Mouse (Mus musculus): ENCODE results near the gene Hnrnpul1.

Gene Hnrnpul1

DNA sequence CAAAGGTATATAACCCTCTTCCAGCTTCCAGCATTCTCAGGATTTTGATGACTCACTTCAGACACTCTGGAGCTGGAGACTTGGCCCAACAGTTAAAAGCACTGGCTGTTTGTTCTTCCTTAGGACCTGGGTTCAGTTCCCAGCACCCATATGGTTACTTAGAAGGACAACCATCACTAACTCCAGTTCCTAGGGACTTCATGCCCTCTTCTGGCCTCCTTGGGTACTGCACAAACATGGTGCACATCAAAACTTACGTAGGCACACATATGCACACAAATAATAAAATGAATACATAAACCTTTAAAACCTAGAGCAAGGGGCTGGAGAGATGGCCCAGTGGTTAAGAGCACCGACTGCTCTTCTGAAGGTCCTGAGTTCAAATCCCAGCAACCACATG, 52.2 kb downstream of the Hnrnpul1 start:
- Histone ChIP-seq H3K27me3 (ENCODE audit: control insufficient read depth, insufficient read depth, low read length, poor library complexity, severe bottlenecking) (no peaks in the 10 kb centered on the region), H3K36me3 (ENCODE audit: control insufficient read depth, insufficient read depth, low read length, poor library complexity, severe bottlenecking) (peaks cover 26% of the 10 kb centered on the region)
- peak; percentile 56 for DNase-seq (ENCODE audit: low read depth, low spot score)

DNA sequence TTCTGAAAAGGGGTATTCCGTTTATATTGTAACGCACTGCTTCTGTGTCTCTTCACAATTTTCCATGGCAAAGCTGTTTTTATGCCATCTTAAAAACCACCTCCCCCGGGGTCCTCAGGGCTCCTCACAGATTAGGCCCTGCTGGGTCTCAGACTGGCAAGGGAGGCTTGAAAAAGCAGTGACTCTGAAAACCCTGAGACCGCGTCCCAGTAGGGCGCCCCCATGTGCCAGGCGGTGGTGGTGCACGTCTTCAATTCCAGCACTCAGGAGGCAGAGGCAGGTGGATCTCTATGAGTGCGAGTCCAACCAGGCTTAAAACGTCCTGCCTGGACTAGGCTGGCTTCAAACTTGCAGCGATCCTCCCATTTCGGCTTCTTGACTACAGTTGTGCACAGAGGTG, 53.8 kb downstream of the Hnrnpul1 start:
- peak; percentile 58 for DNase-seq (ENCODE audit: low read depth, low spot score)
- Histone ChIP-seq H3K36me3 (ENCODE audit: control insufficient read depth, insufficient read depth, low read length, poor library complexity, severe bottlenecking) (peaks cover 34% of the 10 kb centered on the region), H3K27me3 (ENCODE audit: control insufficient read depth, insufficient read depth, low read length, poor library complexity, severe bottlenecking) (no peaks in the 10 kb centered on the region)

DNA sequence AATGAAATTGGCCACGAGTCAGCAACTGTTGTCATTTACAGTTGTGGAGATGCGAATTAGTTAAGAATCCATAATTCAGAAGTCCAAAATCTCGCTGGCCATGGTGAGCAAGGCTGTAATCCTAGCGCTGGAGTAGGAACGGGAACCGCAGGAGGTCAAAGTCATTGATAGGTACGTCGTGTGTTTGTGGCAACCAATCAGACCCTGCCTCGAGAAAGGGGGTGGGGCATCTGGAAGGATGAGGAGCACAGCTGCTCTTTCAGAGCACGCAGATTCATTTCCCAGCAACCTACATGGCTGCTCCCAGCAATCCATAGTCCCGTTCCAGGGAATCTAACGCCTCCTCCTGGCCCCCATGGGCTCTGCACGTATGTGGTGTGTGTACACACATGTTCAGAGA, 54.7 kb downstream of the Hnrnpul1 start:
- DNase-seq (ENCODE audit: low read depth, low spot score), result no peak
- Histone ChIP-seq H3K27me3 (ENCODE audit: control insufficient read depth, insufficient read depth, low read length, poor library complexity, severe bottlenecking) (no peaks in the 10 kb centered on the region), H3K36me3 (ENCODE audit: control insufficient read depth, insufficient read depth, low read length, poor library complexity, severe bottlenecking) (peaks cover 34% of the 10 kb centered on the region)

DNA sequence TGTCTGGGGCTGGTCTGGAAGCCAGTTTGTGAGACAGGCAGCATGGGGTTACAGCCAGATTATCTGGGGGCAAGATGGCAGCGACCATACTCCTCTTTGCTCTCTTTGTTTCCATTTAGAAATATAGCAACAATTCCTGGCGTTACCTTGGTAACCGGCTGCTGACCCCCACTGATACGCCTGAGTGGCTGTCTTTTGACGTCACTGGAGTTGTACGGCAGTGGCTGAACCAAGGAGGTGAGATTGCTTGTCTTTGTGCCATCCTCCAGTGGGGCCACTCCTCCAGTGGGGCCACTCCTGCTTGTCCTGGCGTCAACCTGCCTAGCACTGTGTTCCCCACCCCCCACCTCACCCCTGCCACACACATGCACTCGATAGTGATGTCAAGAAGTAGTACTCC, 60.5 kb downstream of the Hnrnpul1 start:
- Histone ChIP-seq H3K36me3 (ENCODE audit: control insufficient read depth, insufficient read depth, low read length, poor library complexity, severe bottlenecking) (peaks cover 30% of the 10 kb centered on the region), H3K27me3 (ENCODE audit: control insufficient read depth, insufficient read depth, low read length, poor library complexity, severe bottlenecking) (no peaks in the 10 kb centered on the region)
- DNase-seq (ENCODE audit: low read depth, low spot score), result no peak

DNA sequence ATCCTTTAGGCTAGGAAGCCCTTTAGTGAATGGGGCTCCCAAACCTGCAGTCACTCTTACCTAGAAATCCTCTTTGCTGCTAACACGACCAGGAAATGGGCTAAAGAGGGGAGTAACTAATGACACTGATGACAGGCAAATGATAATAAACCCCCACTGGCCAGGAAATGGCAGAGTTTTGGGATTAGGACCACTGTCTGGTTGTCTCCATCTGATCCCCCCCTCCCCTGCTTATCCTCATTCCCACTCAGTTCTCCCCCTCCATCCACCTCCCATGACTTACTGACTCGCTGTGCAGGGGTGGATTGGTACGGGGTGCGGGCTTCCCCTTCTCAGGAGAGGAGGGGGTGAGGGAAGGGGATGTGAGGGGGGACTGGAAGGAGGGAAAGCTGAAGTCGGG, 64.5 kb downstream of the Hnrnpul1 start:
- Histone ChIP-seq H3K36me3 (ENCODE audit: control insufficient read depth, insufficient read depth, low read length, poor library complexity, severe bottlenecking) (peaks cover 16% of the 10 kb centered on the region), H3K27me3 (ENCODE audit: control insufficient read depth, insufficient read depth, low read length, poor library complexity, severe bottlenecking) (no peaks in the 10 kb centered on the region)
- no peak for DNase-seq (ENCODE audit: low read depth, low spot score)

DNA sequence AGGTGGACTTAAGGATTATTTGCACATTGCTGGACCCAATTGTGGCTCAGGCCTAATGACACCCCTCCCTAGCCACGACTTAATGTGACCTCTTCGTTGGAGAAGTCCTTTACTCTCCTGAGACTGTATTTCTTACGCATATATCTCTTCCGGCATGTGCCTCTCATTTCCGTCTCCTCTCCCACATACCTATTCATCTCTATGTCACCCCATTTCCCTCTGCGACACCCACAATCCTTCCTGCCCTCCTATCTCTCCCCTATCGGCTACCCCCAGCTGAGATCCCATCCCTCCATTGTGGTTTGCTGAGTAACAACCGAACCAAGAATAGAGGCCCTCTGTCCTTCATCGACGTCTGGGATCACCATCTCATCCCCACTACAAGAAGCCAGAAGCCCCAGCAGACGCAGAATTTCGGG, 64.9 kb downstream of the Hnrnpul1 start:
- H3K36me3 ChIP-seq (ENCODE audit: control insufficient read depth, insufficient read depth, low read length, poor library complexity, severe bottlenecking), result peaks cover 16% of the 10 kb centered on the region
- no peak for DNase-seq (ENCODE audit: low read depth, low spot score)
- H3K27me3 ChIP-seq (ENCODE audit: control insufficient read depth, insufficient read depth, low read length, poor library complexity, severe bottlenecking), result no peaks in the 10 kb centered on the region

DNA sequence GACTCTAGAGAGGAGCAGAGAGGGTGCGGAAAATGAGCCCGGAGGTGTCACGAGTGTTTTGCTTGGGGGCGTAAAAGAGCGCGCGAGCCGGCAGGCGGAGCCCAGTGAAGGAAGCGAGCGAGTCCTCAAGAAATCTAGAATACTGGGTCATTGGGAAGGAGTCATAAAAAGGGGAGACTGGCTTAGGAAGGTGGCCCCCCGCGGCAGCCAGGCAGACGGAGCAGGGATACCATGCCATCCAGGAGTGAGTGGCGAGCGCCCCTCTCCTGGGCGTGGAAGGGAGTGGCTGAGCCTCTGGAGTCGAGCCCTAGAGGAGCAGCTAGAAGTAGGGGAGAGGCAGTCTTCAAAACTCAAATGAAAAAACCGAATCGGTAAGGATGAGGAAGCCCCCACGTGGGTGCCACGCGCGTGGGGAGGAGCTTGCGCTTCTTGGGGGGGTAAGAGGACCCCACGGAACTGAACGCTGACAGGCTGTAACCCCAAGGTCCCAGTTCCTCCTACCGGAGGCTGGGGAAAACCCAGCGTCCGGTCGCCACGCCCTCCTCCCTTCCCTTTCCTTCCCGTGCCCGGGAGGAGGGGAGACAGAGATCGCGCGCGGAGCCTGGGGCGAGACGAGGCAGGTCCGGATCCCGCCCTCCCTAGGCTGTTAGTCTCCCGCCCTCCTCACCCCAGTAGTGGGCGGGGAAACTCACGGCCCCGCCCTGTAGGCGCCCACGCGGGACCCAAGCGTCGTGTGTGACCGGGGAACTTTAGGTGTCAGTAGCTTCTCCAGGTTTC, 65.6 kb downstream of the Hnrnpul1 start:
- H3K36me3 ChIP-seq (ENCODE audit: control insufficient read depth, insufficient read depth, low read length, poor library complexity, severe bottlenecking), result peaks cover 13% of the 10 kb centered on the region
- DNase-seq (ENCODE audit: low read depth, low spot score), result peak; percentile 93
- no peaks in the 10 kb centered on the region for H3K27me3 ChIP-seq (ENCODE audit: control insufficient read depth, insufficient read depth, low read length, poor library complexity, severe bottlenecking)

DNA sequence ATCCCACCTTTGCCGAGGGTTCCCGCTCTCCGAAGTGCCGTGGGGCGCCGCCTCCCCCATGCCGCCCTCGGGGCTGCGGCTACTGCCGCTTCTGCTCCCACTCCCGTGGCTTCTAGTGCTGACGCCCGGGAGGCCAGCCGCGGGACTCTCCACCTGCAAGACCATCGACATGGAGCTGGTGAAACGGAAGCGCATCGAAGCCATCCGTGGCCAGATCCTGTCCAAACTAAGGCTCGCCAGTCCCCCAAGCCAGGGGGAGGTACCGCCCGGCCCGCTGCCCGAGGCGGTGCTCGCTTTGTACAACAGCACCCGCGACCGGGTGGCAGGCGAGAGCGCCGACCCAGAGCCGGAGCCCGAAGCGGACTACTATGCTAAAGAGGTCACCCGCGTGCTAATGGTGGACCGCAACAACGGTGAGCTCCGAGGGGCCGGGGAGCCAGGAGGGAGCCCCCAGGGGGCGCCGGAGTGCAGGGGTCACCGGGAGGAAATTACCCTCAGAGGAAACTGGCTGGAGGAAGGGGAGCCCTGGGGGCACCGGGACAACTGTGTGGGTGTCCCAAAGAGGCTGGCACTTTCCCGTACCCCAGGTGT, 66.7 kb downstream of the Hnrnpul1 start:
- DNase-seq (ENCODE audit: low read depth, low spot score), result peak; percentile 72
- H3K27me3 ChIP-seq (ENCODE audit: control insufficient read depth, insufficient read depth, low read length, poor library complexity, severe bottlenecking), result no peaks in the 10 kb centered on the region
- H3K36me3 ChIP-seq (ENCODE audit: control insufficient read depth, insufficient read depth, low read length, poor library complexity, severe bottlenecking), result peaks cover 9% of the 10 kb centered on the region

DNA sequence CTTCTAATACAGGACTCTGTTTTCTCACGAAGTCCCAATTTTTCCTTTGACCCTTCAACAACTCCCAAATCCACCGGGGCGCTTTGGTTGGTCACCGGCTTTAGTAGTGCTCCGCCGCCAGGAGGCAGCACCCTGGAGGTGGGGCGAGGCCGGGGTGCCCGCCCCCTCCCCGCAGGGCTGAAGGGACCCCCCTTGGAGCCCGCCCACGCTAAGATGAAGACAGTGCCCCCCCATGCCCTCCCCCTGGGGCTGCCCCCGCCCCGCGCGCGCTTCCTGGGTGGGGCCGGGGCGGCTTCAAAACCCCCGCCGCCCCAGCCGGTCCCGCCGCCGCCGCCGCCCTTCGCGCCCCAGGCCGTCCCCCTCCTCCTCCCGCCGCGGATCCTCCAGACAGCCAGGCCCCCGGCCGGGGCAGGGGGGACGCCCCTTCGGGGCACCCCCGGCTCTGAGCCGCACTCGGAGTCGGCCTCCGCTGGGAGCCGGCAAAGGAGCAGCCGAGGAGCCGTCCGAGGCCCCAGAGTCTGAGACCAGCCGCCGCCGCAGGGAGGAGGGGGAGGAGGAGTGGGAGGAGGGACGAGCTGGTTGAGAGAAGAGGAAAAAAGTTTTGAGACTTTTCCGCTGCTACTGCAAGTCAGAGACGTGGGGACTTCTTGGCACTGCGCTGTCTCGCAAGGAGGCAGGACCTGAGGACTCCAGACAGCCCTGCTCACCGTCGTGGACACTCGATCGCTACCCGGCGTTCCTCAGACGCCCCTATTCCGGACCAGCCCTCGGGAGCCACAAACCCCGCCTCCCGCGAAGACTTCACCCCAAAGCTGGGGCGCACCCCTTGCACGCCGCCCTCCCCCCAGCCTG, 67.7 kb downstream of the Hnrnpul1 start, which contains the start of gene Tgfb1:
Tgfb1 (plus strand) TSS at position 323 of the 852 bp plus-strand sequence.
- Histone ChIP-seq H3K36me3 (ENCODE audit: control insufficient read depth, insufficient read depth, low read length, poor library complexity, severe bottlenecking) (peaks cover under 1% of the 10 kb centered on the region), H3K27me3 (ENCODE audit: control insufficient read depth, insufficient read depth, low read length, poor library complexity, severe bottlenecking) (no peaks in the 10 kb centered on the region)
- peak; percentile 94 for DNase-seq (ENCODE audit: low read depth, low spot score)

DNA sequence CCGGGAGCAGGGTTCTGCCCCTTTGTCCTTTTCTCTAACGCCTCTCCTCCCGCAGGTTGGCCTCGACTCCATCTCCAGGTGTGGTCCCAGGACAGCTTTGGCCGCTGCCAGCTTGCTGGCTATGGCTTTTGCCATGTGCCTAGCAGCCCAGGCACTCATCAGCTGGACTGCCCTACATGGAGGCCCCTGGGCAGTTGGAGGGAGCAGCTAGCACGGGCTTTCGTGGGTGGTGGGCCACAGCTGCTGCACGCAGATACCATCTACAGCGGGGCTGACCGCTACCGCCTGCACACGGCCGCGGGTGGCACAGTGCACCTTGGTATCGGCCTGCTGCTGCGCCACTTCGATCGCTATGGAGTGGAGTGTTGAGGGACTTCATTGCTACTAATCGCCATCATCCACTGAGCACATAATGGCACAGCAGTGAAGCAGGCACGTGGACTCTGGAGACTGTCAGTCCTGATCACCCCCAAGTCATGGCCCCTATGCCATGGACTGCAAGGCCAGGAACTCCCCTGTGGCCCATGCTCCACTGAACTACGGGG, 68.6 kb downstream of the Hnrnpul1 start:
- Histone ChIP-seq H3K27me3 (ENCODE audit: control insufficient read depth, insufficient read depth, low read length, poor library complexity, severe bottlenecking) (no peaks in the 10 kb centered on the region), H3K36me3 (ENCODE audit: control insufficient read depth, insufficient read depth, low read length, poor library complexity, severe bottlenecking) (no peaks in the 10 kb centered on the region; the same call in none of the 2 replicates)
- DNase-seq (ENCODE audit: low read depth, low spot score), result no peak

DNA sequence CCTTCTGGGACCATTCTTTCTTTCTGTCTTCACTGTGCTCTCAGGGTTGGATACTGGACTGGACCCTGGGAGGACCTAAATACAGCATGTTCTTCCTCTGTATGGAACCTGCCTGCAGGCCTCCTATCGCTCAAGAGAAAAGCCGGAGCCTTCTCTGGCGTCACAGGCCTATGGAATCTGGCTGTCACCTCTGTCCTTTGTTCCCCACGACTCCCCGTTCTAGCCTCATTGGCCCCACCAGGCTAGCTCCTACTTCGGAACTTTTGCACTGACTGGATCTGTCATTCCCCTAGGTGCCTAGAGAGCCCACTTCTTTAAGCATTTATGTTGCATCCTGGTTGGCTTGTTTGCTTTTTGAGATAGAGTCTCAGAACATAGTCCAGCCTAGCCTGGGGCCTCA, 69.9 kb downstream of the Hnrnpul1 start:
- DNase-seq (ENCODE audit: low read depth, low spot score), result no peak
- H3K27me3 ChIP-seq (ENCODE audit: control insufficient read depth, insufficient read depth, low read length, poor library complexity, severe bottlenecking), result no peaks in the 10 kb centered on the region
- no peaks in the 10 kb centered on the region; the same call in 1 of the 2 replicates for H3K36me3 ChIP-seq (ENCODE audit: control insufficient read depth, insufficient read depth, low read length, poor library complexity, severe bottlenecking)

DNA sequence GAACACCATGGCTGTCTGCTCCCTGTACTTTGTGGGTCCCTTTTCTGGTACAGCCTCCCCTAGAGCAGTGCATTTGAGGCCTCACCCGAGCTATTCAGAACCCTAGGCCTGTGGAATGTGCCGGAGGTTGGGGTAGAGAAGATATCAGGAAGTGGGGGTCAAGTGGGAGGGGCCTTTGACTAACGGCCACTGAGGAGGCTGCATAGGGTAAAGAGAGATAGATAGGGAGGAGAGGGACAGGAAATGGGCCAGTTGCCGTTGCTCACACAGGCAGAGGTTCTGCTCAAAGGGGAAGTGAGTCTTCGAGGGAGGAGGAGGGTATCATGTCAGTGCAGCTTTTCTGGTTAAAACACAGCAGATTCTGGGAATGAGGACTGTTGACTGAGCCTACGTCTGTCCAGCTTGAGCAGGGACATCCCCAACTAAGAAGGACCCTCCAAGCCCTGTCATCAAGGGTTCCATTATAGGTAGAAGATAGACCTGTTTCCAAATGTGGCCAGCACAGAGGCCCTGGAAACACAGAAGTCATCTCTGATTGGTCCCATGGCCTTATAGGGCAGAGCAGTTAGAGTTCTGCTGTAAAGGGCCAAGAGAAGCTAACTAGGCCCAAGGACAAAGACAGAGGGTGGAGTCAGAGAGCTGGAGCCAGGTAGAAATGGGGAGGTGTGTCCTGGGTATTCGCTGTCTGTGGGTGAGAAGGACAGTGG, 70.9 kb downstream of the Hnrnpul1 start:
- no peaks in the 10 kb centered on the region; the same call in 1 of the 2 replicates for H3K36me3 ChIP-seq (ENCODE audit: control insufficient read depth, insufficient read depth, low read length, poor library complexity, severe bottlenecking)
- H3K27me3 ChIP-seq (ENCODE audit: control insufficient read depth, insufficient read depth, low read length, poor library complexity, severe bottlenecking), result no peaks in the 10 kb centered on the region
- DNase-seq (ENCODE audit: low read depth, low spot score), result peak; percentile 85

DNA sequence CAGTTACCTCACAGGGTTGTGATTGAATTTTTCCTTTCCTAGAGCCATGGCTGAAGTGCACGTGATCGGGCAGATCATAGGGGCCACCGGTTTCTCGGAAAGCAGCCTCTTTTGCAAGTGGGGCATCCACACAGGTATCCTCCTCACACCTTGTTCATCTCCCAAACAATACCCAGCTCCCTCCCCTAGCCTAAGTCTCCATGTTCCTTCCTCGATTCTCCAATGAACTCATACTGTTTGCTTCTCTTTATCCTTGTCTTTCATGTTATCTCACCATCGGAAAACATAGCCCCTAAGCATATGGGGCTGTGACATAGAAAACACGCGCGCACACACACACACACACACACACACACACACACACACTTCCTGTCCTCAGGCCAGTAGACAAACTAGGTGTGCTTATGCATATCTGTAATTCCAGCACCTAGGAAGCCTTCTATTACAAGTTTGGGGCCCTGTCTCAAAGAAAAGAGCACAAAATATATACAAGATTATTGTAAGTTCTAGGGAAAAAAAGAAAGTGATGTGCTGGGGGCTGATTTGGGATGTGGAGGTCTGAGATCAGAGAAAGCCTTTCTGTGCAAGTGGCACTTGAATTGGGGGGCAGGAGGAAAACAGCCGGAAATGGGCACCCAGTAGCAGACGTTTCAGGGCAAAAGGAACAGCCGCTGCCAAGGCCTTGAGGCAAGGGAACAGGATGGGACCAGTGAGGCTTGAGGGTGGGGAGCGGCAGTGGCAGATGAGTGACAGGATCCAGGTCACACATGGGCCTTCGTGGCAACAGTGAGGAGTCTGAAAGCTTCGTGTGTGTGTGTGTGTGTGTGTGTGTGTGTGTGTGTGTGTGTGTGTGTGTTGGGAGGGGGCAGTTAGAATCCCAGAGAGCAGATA, 73.0 kb downstream of the Hnrnpul1 start:
- no peaks in the 10 kb centered on the region; the same call in 1 of the 2 replicates for H3K36me3 ChIP-seq (ENCODE audit: control insufficient read depth, insufficient read depth, low read length, poor library complexity, severe bottlenecking)
- DNase-seq (ENCODE audit: low read depth, low spot score), result peak; percentile 58
- no peaks in the 10 kb centered on the region for H3K27me3 ChIP-seq (ENCODE audit: control insufficient read depth, insufficient read depth, low read length, poor library complexity, severe bottlenecking)
